Mouse (Mus musculus) hindbrain, postnatal 0 days (tissue): ENCODE data around the gene 1700057G04Rik. TPM values are rescaled to one million over a fixed set of nuclear protein-coding genes. Genes with fewer than 3 reads are reported as not detected.
"Not testable (repeated sequence)": the region's sequence is repeated elsewhere in the genome, so short reads cannot be mapped to it uniquely, and the experiment has no call there.

ENCODE experiments used
- ATAC-seq: fragments of 200-750 bp; cut with Nextera tagmentation; 2 replicates; pipeline ENCODE4 v1.8.0; 2017; ENCODE audit warnings: mild to moderate bottlenecking, moderate TSS enrichment, moderate library complexity
- DNase-seq: peaks from one replicate; pipeline ENCODE4 v3.0.0-alpha.2; 2015; ENCODE audit warnings: low spot score
- H3K27ac ChIP-seq: fragments of 300-500 bp; sonication (generic); 2 replicates; pipeline ENCODE4 v1.5.1; 2014; ENCODE audit warnings: mild to moderate bottlenecking
- H3K27me3 ChIP-seq: fragments of 300-500 bp; sonication (generic); 2 replicates; pipeline ENCODE4 v1.6.1; 2014; ENCODE audit warnings: low read length, mixed read lengths; ENCODE audit not compliant: insufficient read depth
- H3K36me3 ChIP-seq: fragments of 300-500 bp; sonication (generic); 2 replicates; pipeline ENCODE4 v1.6.1; 2014; ENCODE audit warnings: low read length, mixed read lengths; ENCODE audit not compliant: insufficient read depth
- H3K4me1 ChIP-seq: fragments of 300-500 bp; sonication (generic); 2 replicates; pipeline ENCODE4 v1.6.1; 2014; ENCODE audit warnings: antibody characterized with exemption, low read length, mixed read lengths; ENCODE audit not compliant: insufficient read depth
- H3K4me2 ChIP-seq: fragments of 300-500 bp; sonication (generic); 2 replicates; pipeline ENCODE4 v1.6.1; 2014; ENCODE audit warnings: low read depth, mild to moderate bottlenecking, low read length, moderate library complexity, mixed read lengths
- H3K4me3 ChIP-seq: fragments of 300-500 bp; sonication (generic); 2 replicates; pipeline ENCODE4 v1.5.1; 2014; ENCODE audit warnings: low read length
- H3K9ac ChIP-seq: fragments of 300-500 bp; sonication (generic); replicated peaks from 2 replicates; pipeline ENCODE4 v1.6.1; 2014; ENCODE audit warnings: mild to moderate bottlenecking, low read length, moderate library complexity, mixed read lengths
- H3K9me3 ChIP-seq: fragments of 300-500 bp; sonication (generic); 2 replicates; pipeline ENCODE4 v1.6.1; 2016; ENCODE audit warnings: low read length, mixed read lengths
- CTCF ChIP-seq: IDR thresholded peaks from 2 replicates; pipeline ENCODE4 v1.5.1; 2016; ENCODE audit warnings: antibody characterized with exemption, control low read depth, low read depth
- WGBS: fragments of 180-500 bp; shearing (Covaris S2); extraction: QIAGEN DNeasy Blood & Tissue Kit; methylation state at CpG from one replicate; pipeline ENCODE4 v1.1.7; 2014; 5-methylcytosine and 5-hydroxymethylcytosine counted together
- polyA plus RNA-seq: library from polyadenylated mRNA; unstranded; fragments of >200 nt; fragmentation: Nextera tagmentation; extraction: Ambion mirVana; gene quantifications from 2 replicates; pipeline ENCODE4 v1.2.1, GENCODE M21; 2015
- total RNA-seq: library from RNA; depleted of rRNA; stranded (reverse); fragments of >200 nt; gene quantifications from 2 replicates; pipeline ENCODE4 v1.2.3, GENCODE M21; 2014

The 1700057G04Rik gene
- total and polyA plus RNA-seq, 2 experiments from 2014 or later: not detected

GRCm38 (mm10) chr9:92301213-92301612 is 8.0 kb upstream of the 1700057G04Rik start:
- TF ChIP-seq CTCF: no peak
- WGBS: 72% methylated on average over 3 of the region's 3 CpGs
- no peak for DNase-seq
- no peaks in the 10 kb centered on the region for H3K4me1 ChIP-seq
- H3K27me3 ChIP-seq: no peaks in the 10 kb centered on the region
- H3K36me3 ChIP-seq: no peaks in the 10 kb centered on the region
- no peak for ATAC-seq
- H3K9me3 ChIP-seq: no peaks in the 10 kb centered on the region
- H3K9ac ChIP-seq: no peak overlapping the region
- no peak overlapping the region for H3K27ac ChIP-seq
- H3K4me3 ChIP-seq: no peak overlapping the region
- no peak overlapping the region for H3K4me2 ChIP-seq

DNA sequence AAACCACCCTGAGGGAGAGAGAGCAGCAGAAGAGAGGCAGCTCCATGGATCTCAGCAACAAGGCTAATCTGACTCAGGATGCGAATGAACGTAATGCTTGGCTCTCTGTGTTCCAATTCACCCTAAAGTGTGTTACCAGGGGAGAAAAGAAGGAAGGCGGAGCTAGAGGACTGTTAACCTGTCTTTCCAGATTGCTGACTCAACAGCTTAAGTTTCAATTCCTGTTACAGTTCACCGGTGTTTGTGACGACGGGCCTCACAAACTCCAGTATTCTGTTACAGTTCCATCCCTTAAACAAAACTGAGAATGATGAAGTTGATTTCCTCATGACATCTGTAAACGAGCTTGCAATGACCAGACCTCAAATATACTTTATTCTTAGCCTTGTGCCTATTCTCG is 4.1 kb upstream of the 1700057G04Rik start:
- H3K36me3 ChIP-seq: no peaks in the 10 kb centered on the region
- H3K4me2 ChIP-seq: no peak overlapping the region
- H3K9me3 ChIP-seq: no peaks in the 10 kb centered on the region
- no peak overlapping the region for H3K27ac ChIP-seq
- H3K4me1 ChIP-seq: no peaks in the 10 kb centered on the region
- WGBS: 79% methylated on average over 8 of the region's 8 CpGs
- no peak overlapping the region for H3K4me3 ChIP-seq
- TF ChIP-seq CTCF: no peak
- H3K9ac ChIP-seq: no peak overlapping the region
- ATAC-seq (no peak), DNase-seq (no peak)
- H3K27me3 ChIP-seq: no peaks in the 10 kb centered on the region

DNA sequence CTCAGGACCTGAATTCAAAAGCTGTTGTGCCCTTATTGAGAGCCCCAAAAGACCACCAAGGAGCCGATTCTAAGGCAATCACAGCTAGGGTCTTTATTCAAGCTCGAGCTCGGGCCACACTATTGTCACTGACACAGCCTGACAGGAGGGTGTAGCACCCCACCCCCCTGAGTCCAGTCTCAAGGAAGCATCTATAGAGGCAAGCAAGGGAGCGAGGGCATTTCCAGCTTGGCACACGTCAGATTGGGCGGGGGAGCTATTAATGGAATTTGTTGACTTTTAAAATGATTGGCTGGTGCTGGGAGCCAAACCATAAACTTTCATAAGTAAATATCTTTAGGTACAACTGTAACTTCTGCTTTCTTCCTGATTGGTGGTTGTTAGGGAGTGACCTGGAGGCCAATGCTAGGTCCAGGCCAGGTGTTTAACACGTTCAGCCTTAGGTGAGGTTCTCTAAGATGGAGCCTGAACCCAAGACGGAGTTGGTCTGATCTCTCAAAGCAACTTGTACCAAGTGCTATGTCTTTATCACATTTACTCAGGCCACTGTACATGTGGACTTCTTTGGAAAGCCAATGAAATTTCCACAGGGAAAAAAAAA is 3.5 kb upstream of the 1700057G04Rik start:
- WGBS: 56% methylated on average over 8 of the region's 8 CpGs
- no peak overlapping the region for H3K4me3 ChIP-seq
- no peaks in the 10 kb centered on the region for H3K36me3 ChIP-seq
- no peaks in the 10 kb centered on the region for H3K27me3 ChIP-seq
- H3K4me2 ChIP-seq: no peak overlapping the region
- H3K27ac ChIP-seq: no peak overlapping the region
- DNase-seq (no peak), ATAC-seq (no peak)
- no peaks in the 10 kb centered on the region for H3K4me1 ChIP-seq
- no peak overlapping the region for H3K9ac ChIP-seq
- no peak for TF ChIP-seq CTCF
- H3K9me3 ChIP-seq: no peaks in the 10 kb centered on the region

DNA sequence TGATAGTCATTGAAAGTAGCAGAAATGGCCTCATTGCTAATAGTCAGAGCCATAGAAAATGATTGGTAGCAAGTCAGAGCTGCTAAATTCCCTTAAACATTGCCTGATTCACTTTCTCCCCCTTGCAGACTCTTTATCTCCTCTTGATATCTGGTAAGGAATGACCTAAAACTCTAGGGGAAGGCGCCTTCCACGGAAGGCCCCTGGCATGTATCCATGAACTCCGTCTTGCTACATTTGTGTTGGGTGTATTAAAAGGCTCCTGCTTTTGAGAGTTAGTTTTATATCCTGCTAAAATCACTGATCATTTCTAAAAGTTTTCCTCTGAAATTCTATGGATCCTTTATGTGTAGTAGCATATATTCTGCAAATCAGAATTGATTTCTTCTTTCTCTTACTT is 7.6 kb downstream of the 1700057G04Rik start:
- WGBS: 79% methylated on average over 3 of the region's 3 CpGs
- no peak overlapping the region for H3K4me2 ChIP-seq
- TF ChIP-seq CTCF: no peak

GRCm38 (mm10) chr9:92325936-92326335 is 16.8 kb downstream of the 1700057G04Rik start:
- ATAC-seq, H3K4me2 ChIP-seq, H3K27ac ChIP-seq, H3K9ac ChIP-seq, H3K9me3 ChIP-seq, H3K4me1 ChIP-seq, H3K4me3 ChIP-seq, H3K27me3 ChIP-seq, H3K36me3 ChIP-seq, DNase-seq: not testable (repeated sequence)
- WGBS: 78% methylated on average over 9 of the region's 9 CpGs

More for the DNA sequence above, 7.6 kb downstream of the 1700057G04Rik start:
- Histone ChIP-seq H3K4me1 (no peaks in the 10 kb centered on the region), H3K36me3 (no peaks in the 10 kb centered on the region), H3K9ac (no peak overlapping the region), H3K9me3 (no peaks in the 10 kb centered on the region), H3K27ac (no peak overlapping the region), H3K4me3 (no peak overlapping the region), H3K27me3 (no peaks in the 10 kb centered on the region)
- DNase-seq: no peak
- no peak for ATAC-seq

DNA sequence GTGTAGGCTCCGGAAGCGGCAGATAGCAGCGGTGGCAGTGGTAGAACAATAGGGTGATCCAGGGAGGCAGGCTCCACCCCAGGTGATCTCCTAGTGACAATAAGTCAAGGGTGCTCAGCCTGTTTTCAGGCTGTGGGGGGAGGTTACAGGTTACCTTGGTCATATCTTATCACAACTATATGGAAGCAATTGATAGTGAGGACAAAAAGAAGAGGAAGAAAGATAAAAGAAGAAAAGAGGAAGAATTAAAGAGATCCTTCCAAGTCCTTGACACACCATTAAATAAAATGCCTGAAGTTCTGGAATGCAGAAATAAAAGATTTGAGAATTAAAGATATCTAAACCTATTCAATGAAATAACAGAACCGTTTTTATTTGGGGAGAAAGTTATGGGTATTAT is 17.6 kb downstream of the 1700057G04Rik start:
- Histone ChIP-seq H3K9ac (no peak overlapping the region), H3K36me3 (no peaks in the 10 kb centered on the region), H3K9me3 (no peaks in the 10 kb centered on the region), H3K27ac (no peak overlapping the region), H3K4me2 (no peak overlapping the region), H3K27me3 (no peaks in the 10 kb centered on the region), H3K4me3 (no peak overlapping the region), H3K4me1 (no peaks in the 10 kb centered on the region)
- 84% methylated on average over 4 of the region's 4 CpGs for WGBS
- ATAC-seq (no peak), DNase-seq (no peak)
- TF ChIP-seq CTCF: no peak

GRCm38 (mm10) chr9:92331383-92331782 is 22.2 kb downstream of the 1700057G04Rik start:
- WGBS: 96% methylated on average over 4 of the region's 4 CpGs

More at GRCm38 (mm10) chr9:92331383-92331782, 22.2 kb downstream of the 1700057G04Rik start:
- TF ChIP-seq CTCF: no peak
- no peak overlapping the region for H3K4me2 ChIP-seq
- H3K27me3 ChIP-seq: no peaks in the 10 kb centered on the region
- H3K9ac ChIP-seq: no peak overlapping the region
- H3K4me3 ChIP-seq: no peak overlapping the region
- DNase-seq: no peak
- no peaks in the 10 kb centered on the region for H3K9me3 ChIP-seq
- no peak for ATAC-seq
- H3K27ac ChIP-seq: no peak overlapping the region
- no peaks in the 10 kb centered on the region for H3K4me1 ChIP-seq
- H3K36me3 ChIP-seq: no peaks in the 10 kb centered on the region
